Mouse (Mus musculus): ENCODE measurements around the gene Brd3os.

Brd3os gene

GRCm38 (mm10) chr2:27421293-27422068 is 20.6 kb upstream of the Brd3os start:
- no peak for DNase-seq (ENCODE audit: low read depth, low spot score)

DNA sequence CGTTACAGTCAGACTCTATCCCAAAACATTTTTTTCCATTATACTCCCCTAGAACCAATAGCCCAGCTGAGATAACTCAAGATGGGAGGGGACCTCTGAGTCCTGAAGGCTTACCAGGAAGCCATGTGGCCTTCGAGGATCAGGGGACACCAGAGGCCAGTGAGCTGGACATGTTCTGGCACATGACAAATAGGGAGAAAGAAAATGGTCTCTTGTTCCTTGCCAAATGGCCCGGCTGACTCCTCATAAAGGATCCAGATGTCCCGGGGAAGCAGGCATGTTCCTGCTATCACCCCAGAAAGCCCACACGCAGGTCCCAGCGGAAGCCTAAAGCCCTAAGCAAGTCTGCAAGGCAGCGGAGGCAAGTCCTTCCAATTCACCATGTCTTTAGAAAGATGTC is 18.5 kb upstream of the Brd3os start:
- DNase-seq (ENCODE audit: low read depth, low spot score), result no peak

- no peak for DNase-seq (ENCODE audit: low read depth, low spot score)
Observed at GRCm38 (mm10) chr2:27425161-27425611, 16.9 kb upstream of the Brd3os start.

- no peak for DNase-seq (ENCODE audit: low read depth, low spot score)
Observed at GRCm38 (mm10) chr2:27425751-27426405, 16.2 kb upstream of the Brd3os start.

- no peak for DNase-seq (ENCODE audit: low read depth, low spot score)
Observed at GRCm38 (mm10) chr2:27426406-27426854, 15.7 kb upstream of the Brd3os start.

DNA sequence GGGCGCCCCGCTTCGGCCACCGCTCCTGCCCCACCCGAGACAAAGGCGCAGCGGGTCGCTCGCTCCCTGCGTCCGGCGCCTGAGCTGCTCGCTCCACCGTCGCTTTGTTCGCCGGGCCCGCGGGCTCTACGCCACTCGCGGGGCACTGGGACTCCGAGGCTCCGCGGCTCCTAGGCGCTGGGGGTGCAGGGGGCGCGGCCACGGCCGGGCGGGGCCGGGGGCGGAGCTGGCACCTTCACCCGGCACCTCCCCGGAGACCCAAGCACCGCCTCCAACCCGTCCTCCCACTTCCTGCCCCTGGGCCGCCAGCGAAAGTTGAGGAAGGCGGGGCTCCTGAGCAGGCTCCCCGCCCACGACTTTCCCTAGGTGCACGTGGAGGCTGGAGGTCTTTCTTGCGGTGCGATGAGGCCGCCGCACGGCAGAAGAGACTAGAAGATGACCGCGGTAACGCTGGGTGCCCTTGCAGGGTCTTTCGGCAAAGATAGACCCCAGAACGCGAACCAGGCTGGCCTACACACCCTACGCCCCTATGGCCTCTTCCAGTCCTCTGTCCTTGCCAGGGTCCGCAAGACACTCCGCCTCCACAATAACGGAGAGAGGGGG is 15.2 kb upstream of the Brd3os start, which contains the start of gene Vav2:
Gene Vav2, minus strand, starts transcription at position 179 of the 603 bp plus-strand sequence.
- DNase-seq (ENCODE audit: low read depth, low spot score), result peak; percentile 45

DNA sequence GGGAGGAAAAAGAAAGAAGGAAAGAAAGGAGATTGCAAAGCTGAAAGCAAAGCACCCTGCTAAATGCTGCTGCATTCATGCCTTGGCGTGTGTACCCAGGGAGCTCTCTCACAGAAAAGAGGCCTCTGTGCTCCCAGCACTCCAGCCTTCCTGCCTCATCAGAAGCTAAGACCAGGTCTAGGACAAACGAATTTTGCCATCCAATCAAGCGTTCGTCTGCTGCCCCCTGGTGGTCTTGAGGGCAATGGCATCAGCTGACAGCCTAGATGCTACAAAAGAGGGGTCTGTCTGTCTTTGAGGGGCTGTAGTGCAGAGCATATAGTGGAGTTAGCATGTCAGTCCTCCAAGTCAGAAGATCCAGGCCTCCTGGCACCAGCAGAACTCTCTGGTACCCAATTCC is 14.1 kb upstream of the Brd3os start:
- peak; percentile 59 for DNase-seq (ENCODE audit: low read depth, low spot score)

DNA sequence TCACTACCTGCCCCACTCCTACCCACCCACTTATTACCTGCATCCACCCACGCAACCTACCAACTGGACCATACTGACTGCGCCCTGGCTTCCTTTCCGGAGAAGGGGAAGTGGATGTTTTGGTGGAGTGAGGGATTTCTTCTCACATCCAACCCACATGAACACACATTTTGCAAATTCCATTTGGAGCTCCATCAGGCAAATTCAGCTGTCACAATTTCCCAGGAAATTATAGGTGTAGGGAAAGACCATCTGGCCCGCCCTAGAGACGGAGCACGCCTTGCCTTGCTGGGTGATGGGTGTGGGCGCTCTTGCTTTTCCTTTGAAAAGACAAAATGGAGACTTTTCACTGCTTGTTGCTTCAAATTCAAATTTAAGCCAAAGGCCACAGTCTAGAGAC is 11.5 kb upstream of the Brd3os start:
- DNase-seq (ENCODE audit: low read depth, low spot score), result no peak

DNA sequence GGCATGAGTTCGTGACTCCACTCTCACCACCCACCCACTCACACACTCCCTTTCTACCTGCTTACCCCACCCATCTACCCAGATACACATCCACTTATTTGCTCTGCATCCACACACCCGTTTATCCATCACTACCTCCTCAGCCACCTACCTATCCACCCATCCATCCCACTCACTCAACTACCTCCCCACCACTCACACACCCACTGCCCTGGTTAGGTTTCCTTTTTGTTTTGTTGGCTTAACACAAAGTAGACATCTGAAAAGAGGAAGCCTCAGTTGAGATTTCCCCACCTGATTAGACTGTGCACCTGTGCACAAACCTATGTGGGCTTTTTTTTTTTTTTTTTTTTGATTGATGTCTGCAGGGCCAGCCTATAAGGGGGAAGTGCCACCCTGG is 9.5 kb upstream of the Brd3os start:
- DNase-seq (ENCODE audit: low read depth, low spot score), result no peak

- no peak for DNase-seq (ENCODE audit: low read depth, low spot score)
Observed at GRCm38 (mm10) chr2:27437876-27438275, 4.2 kb upstream of the Brd3os start.

- DNase-seq (ENCODE audit: low read depth, low spot score), result no peak
Observed at GRCm38 (mm10) chr2:27438281-27438680, 3.8 kb upstream of the Brd3os start.

- no peak for DNase-seq (ENCODE audit: low read depth, low spot score)
Observed at GRCm38 (mm10) chr2:27442708-27443449, 755 bp downstream of the Brd3os start.

DNA sequence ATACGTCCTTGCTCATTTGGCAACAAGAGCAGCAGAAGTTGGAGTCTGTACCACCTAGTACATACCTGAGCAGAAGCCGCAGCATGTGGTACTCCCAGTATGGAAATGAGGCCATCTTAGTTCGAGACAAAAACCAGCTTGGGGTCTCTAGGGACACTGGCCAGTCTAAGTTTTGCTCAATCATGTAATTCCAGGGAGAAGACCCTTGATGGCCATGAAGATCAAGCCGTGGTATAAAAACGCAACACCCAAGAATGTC is 1.3 kb downstream of the Brd3os start:
- DNase-seq (ENCODE audit: low read depth, low spot score), result no peak

DNA sequence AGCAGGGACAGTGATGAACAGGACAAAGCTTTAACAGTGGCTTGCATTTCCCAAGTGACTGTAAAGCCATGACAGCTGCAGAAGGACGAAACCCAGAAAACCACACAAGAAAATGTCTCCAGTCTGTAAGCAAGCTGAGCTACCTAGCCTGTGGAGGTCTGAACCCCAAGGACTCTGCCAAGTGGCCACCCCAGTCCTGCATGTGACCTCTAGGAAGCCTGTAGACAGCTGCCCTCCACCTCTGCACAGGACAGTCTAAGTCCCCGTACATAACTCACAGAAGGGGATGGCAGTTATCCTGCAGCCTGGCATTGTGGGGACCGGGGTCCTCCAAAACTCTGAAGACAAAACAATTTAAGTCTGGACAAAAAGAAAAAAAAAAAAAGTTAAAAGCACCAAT is 3.8 kb downstream of the Brd3os start:
- no peak for DNase-seq (ENCODE audit: low read depth, low spot score)

DNA sequence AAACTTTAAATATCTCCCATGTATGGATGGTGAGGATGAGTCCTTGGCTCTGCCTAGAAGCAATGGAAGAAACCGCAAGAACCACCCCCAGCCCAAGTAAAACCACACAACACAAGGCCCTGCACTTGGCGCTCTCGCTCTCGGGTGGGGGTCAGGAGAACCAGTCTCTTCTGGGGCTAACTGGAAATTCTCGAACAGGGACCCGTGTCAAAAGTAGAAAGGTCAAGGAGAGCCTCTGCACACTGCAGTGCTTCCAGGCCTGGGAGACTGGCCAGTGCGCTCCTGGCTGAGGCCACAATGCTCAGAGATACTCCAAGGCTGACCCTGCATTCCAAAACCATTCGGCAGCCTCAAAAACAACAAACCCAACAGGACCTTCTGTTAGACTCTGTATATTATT is 4.7 kb downstream of the Brd3os start:
- DNase-seq (ENCODE audit: low read depth, low spot score), result no peak

DNA sequence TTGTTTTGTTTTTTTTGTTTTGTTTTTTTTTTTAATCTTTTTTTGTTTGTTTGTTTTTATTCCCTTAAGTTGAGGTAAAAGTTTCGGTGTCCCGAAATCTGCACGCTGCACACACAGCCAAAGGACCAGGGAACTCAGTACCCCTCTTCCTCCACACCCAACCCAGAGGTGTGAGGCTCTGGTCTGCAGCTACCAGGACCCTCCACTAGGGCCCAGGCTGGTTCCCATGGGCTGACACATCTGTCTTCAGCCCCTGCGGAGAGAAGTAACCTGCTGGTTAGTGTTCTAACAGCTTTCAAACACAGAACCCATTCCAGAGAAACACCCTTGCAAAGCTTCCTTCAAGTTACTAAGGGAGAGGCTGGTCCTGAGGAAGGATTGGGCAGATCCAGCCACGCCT is 5.7 kb downstream of the Brd3os start:
- no peak for DNase-seq (ENCODE audit: low read depth, low spot score)

GRCm38 (mm10) chr2:27450226-27450625 is 8.1 kb downstream of the Brd3os start:
- no peak for DNase-seq (ENCODE audit: low read depth, low spot score)

- DNase-seq (ENCODE audit: low read depth, low spot score), result no peak
Observed at GRCm38 (mm10) chr2:27459735-27460134, 17.6 kb downstream of the Brd3os start.

DNA sequence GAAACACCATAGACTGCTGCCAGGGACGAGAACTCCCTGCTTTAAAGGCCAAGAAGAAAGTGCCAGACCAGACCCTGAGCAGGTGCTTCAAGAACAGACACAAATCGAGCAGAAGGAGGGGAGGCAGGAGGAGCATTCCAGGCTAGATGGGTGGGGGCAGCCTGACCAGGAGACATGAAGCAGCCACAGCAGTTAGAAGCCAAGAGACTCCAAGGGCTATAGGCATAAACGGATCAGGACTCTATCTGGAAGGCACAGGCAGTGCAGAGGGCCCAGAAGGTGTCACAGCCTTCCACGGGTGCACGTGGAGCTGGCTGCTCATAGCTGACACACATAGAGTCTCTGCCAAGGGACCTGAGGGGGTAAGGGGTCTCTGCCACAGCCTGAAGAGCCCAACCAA is 18.0 kb downstream of the Brd3os start:
- no peak for DNase-seq (ENCODE audit: low read depth, low spot score)

DNA sequence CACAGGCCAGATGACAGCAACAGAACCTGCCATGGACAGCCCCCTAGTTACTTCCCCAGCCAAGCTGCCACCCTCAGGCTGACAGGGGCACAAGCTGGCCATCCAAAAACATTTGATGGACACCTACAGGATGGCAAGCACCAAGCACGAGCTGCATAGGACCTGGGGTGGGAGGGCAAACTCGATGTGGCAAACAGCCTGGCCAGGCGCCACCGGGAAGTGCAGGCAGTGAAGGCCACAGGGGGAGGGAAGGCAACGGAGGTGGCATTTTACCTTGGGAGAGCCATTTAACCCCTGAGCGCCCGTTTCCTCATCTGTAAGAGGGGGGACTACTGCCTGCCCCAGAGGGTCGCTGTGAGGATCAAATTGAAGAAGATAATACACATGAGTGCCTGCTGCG is 18.5 kb downstream of the Brd3os start:
- DNase-seq (ENCODE audit: low read depth, low spot score), result no peak

- no peak for DNase-seq (ENCODE audit: low read depth, low spot score)
Observed at GRCm38 (mm10) chr2:27461881-27462660, 19.9 kb downstream of the Brd3os start.

Measured in retina, adult 2 months (tissue).